Mouse (Mus musculus): ENCODE data around the gene Csnk2a2. TPM values are rescaled to one million over a fixed set of nuclear protein-coding genes. Genes with fewer than 3 reads are reported as not detected.

Gene Csnk2a2
- polyA plus RNA-seq, 1 experiment from 2014 or later: 15.4 TPM

DNA sequence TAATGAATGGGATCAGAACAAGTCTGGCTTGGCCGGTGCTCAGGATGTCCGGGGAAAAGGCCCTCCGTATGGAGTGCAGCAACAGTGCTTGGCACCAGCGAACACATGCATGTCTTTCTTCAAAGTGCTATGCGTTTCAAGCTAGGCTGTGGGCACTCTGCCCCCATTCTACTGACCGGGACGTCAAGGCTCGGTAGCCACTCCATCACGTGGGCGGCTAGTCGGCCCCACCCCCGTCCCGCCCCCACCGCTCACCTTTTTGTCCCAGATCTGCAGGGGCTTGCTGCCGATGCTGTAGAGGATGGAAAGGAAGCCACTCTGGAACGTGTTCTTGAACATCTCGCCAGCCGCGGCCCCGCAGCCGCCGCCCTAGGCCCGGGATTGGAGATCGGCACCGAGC lies 55.6 kb downstream of the Csnk2a2 start:
- Histone ChIP-seq H3K4me1 (peaks cover 37% of the 10 kb centered on the region), H3K27ac (peak overlapping the region; percentile 87), H3K9ac (peak overlapping the region; percentile 93), H3K4me3 (peak overlapping the region; percentile 95), H3K36me3 (no peaks in the 10 kb centered on the region), H3K9me3 (no peaks in the 10 kb centered on the region), H3K4me2 (replicated peaks) (peak overlapping the region; percentile 91), H3K27me3 (no peaks in the 10 kb centered on the region)
- ATAC-seq (ENCODE audit: low FRiP score, low read depth): peak; percentile 60
- under 1% methylated on average over 25 of the region's 25 CpGs for WGBS

GRCm38 (mm10) chr8:95433124-95433523 lies 56.7 kb downstream of the Csnk2a2 start:
- Histone ChIP-seq H3K4me3 (peak overlapping the region; percentile 95), H3K4me1 (peaks cover 46% of the 10 kb centered on the region), H3K27me3 (no peaks in the 10 kb centered on the region), H3K36me3 (no peaks in the 10 kb centered on the region), H3K27ac (no peak overlapping the region), H3K4me2 (replicated peaks) (peak overlapping the region; percentile 91), H3K9me3 (no peaks in the 10 kb centered on the region), H3K9ac (peak overlapping the region; percentile 93)
- no peak for ATAC-seq (ENCODE audit: low FRiP score, low read depth)
- 65% methylated on average over 4 of the region's 4 CpGs for WGBS

- Histone ChIP-seq H3K4me1 (peaks cover 53% of the 10 kb centered on the region), H3K4me3 (peak overlapping the region; percentile 95; the same call in 1 of the 2 replicates), H3K9ac (peak overlapping the region; percentile 93; the same call in 1 of the 2 replicates), H3K36me3 (no peaks in the 10 kb centered on the region), H3K4me2 (replicated peaks) (peak overlapping the region; percentile 91), H3K9me3 (no peaks in the 10 kb centered on the region), H3K27ac (no peak overlapping the region), H3K27me3 (no peaks in the 10 kb centered on the region)
- WGBS: 80% methylated on average over 3 of the region's 3 CpGs
- no peak for ATAC-seq (ENCODE audit: low FRiP score, low read depth)
Measured at GRCm38 (mm10) chr8:95432471-95432870, 57.4 kb downstream of the Csnk2a2 start.

DNA sequence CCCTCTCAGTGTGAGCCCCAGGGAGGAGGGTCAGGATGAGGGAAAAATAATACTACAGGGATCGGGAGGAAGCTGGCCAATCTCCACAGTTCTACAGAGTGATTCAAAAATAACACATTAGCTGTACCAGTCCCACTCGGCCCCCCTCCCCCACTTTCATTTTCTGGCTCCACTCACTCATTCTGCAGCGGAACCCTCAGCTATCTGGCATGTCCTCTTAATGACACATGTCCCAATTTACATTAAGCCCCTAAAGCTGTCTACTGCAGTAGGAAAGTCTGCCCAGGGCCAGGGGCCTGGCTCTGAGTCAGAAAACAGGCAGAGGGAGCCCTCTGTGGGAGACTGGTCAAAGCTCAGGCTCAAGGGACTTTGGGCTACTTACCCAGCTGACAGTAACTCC lies 59.9 kb downstream of the Csnk2a2 start:
- peaks cover 62% of the 10 kb centered on the region for H3K4me1 ChIP-seq

GRCm38 (mm10) chr8:95427594-95428535 lies 62.0 kb downstream of the Csnk2a2 start:
- 36% methylated on average over 12 of the region's 12 CpGs for WGBS
- ATAC-seq (ENCODE audit: low FRiP score, low read depth): no peak
- H3K9ac ChIP-seq: 0 out of 2 replicates have a peak overlapping the region, but pooled peaks have one; percentile 1
- H3K9me3 ChIP-seq: no peaks in the 10 kb centered on the region
- no peaks in the 10 kb centered on the region for H3K27me3 ChIP-seq
- H3K4me2 ChIP-seq (replicated peaks): peak overlapping the region; percentile 28; the same call in 1 of the 2 replicates
- peaks cover 53% of the 10 kb centered on the region for H3K4me1 ChIP-seq
- H3K4me3 ChIP-seq: no peak overlapping the region
- peaks cover 5% of the 10 kb centered on the region for H3K36me3 ChIP-seq
- peak overlapping the region; percentile 53 for H3K27ac ChIP-seq

More for the DNA sequence above, 59.9 kb downstream of the Csnk2a2 start:
- Histone ChIP-seq H3K9ac (no peak overlapping the region), H3K27me3 (no peaks in the 10 kb centered on the region), H3K36me3 (no peaks in the 10 kb centered on the region), H3K9me3 (no peaks in the 10 kb centered on the region), H3K27ac (0 out of 2 replicates have a peak overlapping the region, but pooled peaks have one; percentile 11), H3K4me3 (no peak overlapping the region), H3K4me2 (replicated peaks) (0 out of 2 replicates have a peak overlapping the region, but pooled peaks have one; percentile 17)
- WGBS: 40% methylated on average over 3 of the region's 3 CpGs
- no peak for ATAC-seq (ENCODE audit: low FRiP score, low read depth)

GRCm38 (mm10) chr8:95426781-95427281 lies 63.0 kb downstream of the Csnk2a2 start:
- Histone ChIP-seq H3K27me3 (no peaks in the 10 kb centered on the region), H3K27ac (peak overlapping the region; percentile 53; the same call in 1 of the 2 replicates), H3K4me1 (peaks cover 43% of the 10 kb centered on the region), H3K4me3 (no peak overlapping the region), H3K9me3 (no peaks in the 10 kb centered on the region), H3K36me3 (peaks cover 15% of the 10 kb centered on the region), H3K4me2 (replicated peaks) (0 out of 2 replicates have a peak overlapping the region, but pooled peaks have one; percentile 11), H3K9ac (no peak overlapping the region)
- 71% methylated on average over 2 of the region's 2 CpGs for WGBS
- no peak for ATAC-seq (ENCODE audit: low FRiP score, low read depth)

- Histone ChIP-seq H3K9ac (no peak overlapping the region), H3K9me3 (no peaks in the 10 kb centered on the region), H3K27ac (no peak overlapping the region), H3K36me3 (peaks cover 36% of the 10 kb centered on the region), H3K4me2 (replicated peaks) (no peak overlapping the region), H3K4me1 (peaks cover 33% of the 10 kb centered on the region), H3K27me3 (no peaks in the 10 kb centered on the region), H3K4me3 (no peak overlapping the region)
- ATAC-seq (ENCODE audit: low FRiP score, low read depth): no peak
- WGBS: 93% methylated on average over 7 of the region's 7 CpGs
Measured at GRCm38 (mm10) chr8:95424682-95425081, 65.2 kb downstream of the Csnk2a2 start.

DNA sequence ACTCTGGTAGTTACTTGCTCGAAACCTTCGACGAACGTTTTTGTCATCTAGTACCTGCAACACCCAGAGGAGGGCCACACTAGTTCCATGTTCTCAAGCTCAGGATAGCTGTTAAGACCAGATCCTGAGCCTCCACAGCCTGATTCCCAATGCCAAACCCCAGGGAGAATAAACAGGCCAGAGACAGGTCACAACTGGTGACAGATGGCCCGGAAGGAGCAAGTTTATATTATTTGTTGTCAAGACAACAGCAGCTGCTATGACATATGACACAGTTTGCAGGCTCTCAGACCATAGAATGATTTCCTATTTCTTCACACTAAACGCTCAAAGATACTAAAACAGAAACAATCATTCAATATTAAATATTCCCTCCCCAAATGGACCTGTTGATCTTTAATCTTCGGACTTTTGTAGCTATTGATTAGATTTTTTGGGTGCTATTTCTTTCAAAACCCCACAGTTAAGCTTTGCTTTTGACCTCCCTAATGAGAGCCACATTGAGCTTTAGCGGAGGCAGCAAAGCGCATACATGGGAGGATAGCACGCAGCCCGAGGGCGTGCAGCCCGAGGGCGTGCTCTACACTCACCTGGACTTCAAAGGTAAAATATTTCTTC lies 67.5 kb downstream of the Csnk2a2 start:
- WGBS: 92% methylated on average over 14 of the region's 14 CpGs
- H3K9ac ChIP-seq: no peak overlapping the region

GRCm38 (mm10) chr8:95411309-95411972 lies 78.4 kb downstream of the Csnk2a2 start:
- H3K27ac ChIP-seq: no peak overlapping the region; the same call in 1 of the 2 replicates
- peaks cover 7% of the 10 kb centered on the region; the same call in 1 of the 2 replicates for H3K4me1 ChIP-seq
- H3K9me3 ChIP-seq: 0 out of 2 replicates have a peak, but pooled peaks cover 3% of the 10 kb centered on the region
- H3K4me3 ChIP-seq: no peak overlapping the region
- no peaks in the 10 kb centered on the region for H3K27me3 ChIP-seq
- no peak overlapping the region for H3K9ac ChIP-seq
- no peak for ATAC-seq (ENCODE audit: low FRiP score, low read depth)
- 47% methylated on average over 10 of the region's 10 CpGs for WGBS
- H3K36me3 ChIP-seq: no peaks in the 10 kb centered on the region
- H3K4me2 ChIP-seq (replicated peaks): no peak overlapping the region

More for the DNA sequence above, 67.5 kb downstream of the Csnk2a2 start:
- peaks cover 44% of the 10 kb centered on the region for H3K36me3 ChIP-seq
- ATAC-seq (ENCODE audit: low FRiP score, low read depth): no peak
- H3K27ac ChIP-seq: no peak overlapping the region
- no peaks in the 10 kb centered on the region for H3K9me3 ChIP-seq
- peaks cover 11% of the 10 kb centered on the region for H3K4me1 ChIP-seq
- no peak overlapping the region for H3K4me2 ChIP-seq (replicated peaks)
- H3K27me3 ChIP-seq: no peaks in the 10 kb centered on the region
- no peak overlapping the region for H3K4me3 ChIP-seq

- no peak overlapping the region for H3K4me3 ChIP-seq
- 0 out of 2 replicates have a peak, but pooled peaks cover 3% of the 10 kb centered on the region for H3K9me3 ChIP-seq
- H3K36me3 ChIP-seq: no peaks in the 10 kb centered on the region
- WGBS: 81% methylated on average over 5 of the region's 5 CpGs
- H3K9ac ChIP-seq: no peak overlapping the region
- H3K27me3 ChIP-seq: no peaks in the 10 kb centered on the region
- no peak overlapping the region for H3K4me2 ChIP-seq (replicated peaks)
- peaks cover 7% of the 10 kb centered on the region; the same call in 1 of the 2 replicates for H3K4me1 ChIP-seq
- ATAC-seq (ENCODE audit: low FRiP score, low read depth): no peak
- H3K27ac ChIP-seq: no peak overlapping the region
Measured at GRCm38 (mm10) chr8:95409518-95409917, 80.3 kb downstream of the Csnk2a2 start.

GRCm38 (mm10) chr8:95401091-95401490 lies 88.7 kb downstream of the Csnk2a2 start:
- no peak overlapping the region for H3K4me2 ChIP-seq (replicated peaks)
- H3K9me3 ChIP-seq: no peaks in the 10 kb centered on the region; the same call in 1 of the 2 replicates
- peaks cover 15% of the 10 kb centered on the region for H3K4me1 ChIP-seq
- WGBS: 67% methylated on average over 7 of the region's 7 CpGs
- no peak for ATAC-seq (ENCODE audit: low FRiP score, low read depth)
- H3K27me3 ChIP-seq: no peaks in the 10 kb centered on the region
- H3K36me3 ChIP-seq: no peaks in the 10 kb centered on the region
- no peak overlapping the region for H3K9ac ChIP-seq
- H3K27ac ChIP-seq: no peak overlapping the region
- H3K4me3 ChIP-seq: no peak overlapping the region
